Comparison of ENCODE assay signal across 13 mouse cellular contexts in the genomic region with DNA sequence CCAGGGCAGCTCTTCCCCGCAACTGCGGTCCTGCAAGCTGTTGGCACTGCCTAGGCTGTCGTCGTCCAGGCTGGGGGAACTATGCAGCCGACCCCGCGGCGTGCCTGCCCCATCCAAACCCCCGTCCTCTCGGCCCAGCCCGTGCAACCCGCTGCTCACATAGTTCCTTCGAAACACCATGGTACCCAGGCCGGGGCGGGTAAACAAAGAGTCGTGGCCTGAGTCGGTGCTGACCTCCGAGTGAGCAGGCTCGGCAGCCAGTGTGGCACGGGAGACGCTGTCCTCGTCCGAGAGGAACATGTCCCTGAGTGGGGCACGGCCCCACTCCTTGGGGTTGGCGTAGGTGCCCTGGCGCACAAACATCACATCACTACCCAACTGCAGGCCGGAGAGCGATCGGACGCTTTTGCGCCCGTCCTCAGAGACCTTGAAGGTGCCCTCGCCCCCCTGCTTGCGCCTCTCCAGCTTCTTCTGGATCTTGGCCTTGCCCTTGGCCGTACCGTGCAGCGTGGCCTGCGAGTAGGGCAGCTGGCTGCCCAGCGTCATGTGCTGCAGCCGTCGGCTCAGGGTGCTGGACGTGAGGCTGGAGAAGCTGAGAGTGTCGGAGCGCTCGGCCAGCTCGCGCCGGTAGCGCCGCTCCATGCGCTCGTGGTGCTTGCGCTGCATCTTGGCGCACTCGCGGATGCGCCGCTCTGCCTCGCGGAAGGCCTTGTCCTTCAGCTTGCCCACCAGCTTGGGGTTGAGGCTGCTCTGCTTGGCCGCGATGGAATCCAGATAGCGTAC. TPM values are rescaled to one million over a fixed set of nuclear protein-coding genes. Genes with fewer than 3 reads are reported as not detected.
A peak's percentile ranks its signal among the peaks of the same experiment; 100 is the strongest.
DNase-seq lines count a peak whose midpoint lies in the region; ATAC-seq and TF ChIP-seq lines count a peak whose summit lies in the region.
"Had no signal": no experiment of that assay in that cellular context is flagged by ENCODE, and none has a peak within 500 bp of the region (broad histone marks: within the 10 kb centered on the region; RNA-seq: fewer than 3 reads in every experiment).

No protein-coding gene starts in this region.

- in situ Hi-C loops in ES-E14 (cut with MboI; ENCODE audit: low sequenced_read_pairs in 2 of 2, unreplicated experiment in 2 of 2): no loop called here

- no peak for DNase-seq in heart, embryonic 10.5 days (ENCODE audit: low spot score)
- DNase-seq in heart, adult 2 months: no peak
- DNase-seq in ES-E14 (ENCODE audit: low read depth, low spot score): no peak
- no peak for DNase-seq in forebrain, embryonic 14.5 days (ENCODE audit: low spot score)
- peak; percentile 92 for DNase-seq in midbrain, embryonic 11.5 days (ENCODE audit: low spot score, missing footprints)
- no peak for DNase-seq in thymus, postnatal 14 days
- no peak for DNase-seq in layer of hippocampus, adult 9-10 months (ENCODE audit: low spot score)
- DNase-seq: cerebellum, adult 9-11 months; kidney, postnatal 14 days had no signal

- 0 out of 2 replicates have a peak overlapping the region, but pooled peaks have one; percentile 5 for H3K4me2 ChIP-seq in forebrain, embryonic 14.5 days (ENCODE audit: low read length)
- peak overlapping the region; percentile 6 for H3K4me2 ChIP-seq in midbrain, embryonic 11.5 days

- no peak overlapping the region for H3K9ac ChIP-seq in heart, adult 2 months (ENCODE audit: low read depth, low read length)
- peak overlapping the region; percentile 27; the same call in 1 of the 2 replicates for H3K9ac ChIP-seq in ES-E14 (ENCODE audit: insufficient read depth, low read depth, low read length, poor library complexity, severe bottlenecking)
- no peak overlapping the region for H3K9ac ChIP-seq in forebrain, embryonic 14.5 days (ENCODE audit: low read length)
- no peak overlapping the region for H3K9ac ChIP-seq in midbrain, embryonic 11.5 days (ENCODE audit: low read length)

- H3K4me3 ChIP-seq in heart, embryonic 10.5 days: peak overlapping the region; percentile 40
- H3K4me3 ChIP-seq in heart, adult 2 months: no peak overlapping the region
- peak overlapping the region; percentile 49 to 56 for H3K4me3 ChIP-seq in ES-E14 (ENCODE audit: insufficient read depth in 1 of 2, low read depth in 1 of 2, low read length in 2 of 2, poor library complexity in 1 of 2, severe bottlenecking in 1 of 2)
- peak overlapping the region; percentile 8; the same call in 1 of the 2 replicates for H3K4me3 ChIP-seq in forebrain, embryonic 14.5 days (ENCODE audit: low read depth, low read length)
- 0 out of 2 replicates have a peak overlapping the region, but pooled peaks have one; percentile 10 for H3K4me3 ChIP-seq in midbrain, embryonic 11.5 days (ENCODE audit: low read depth, low read length)

- H3K36me3 ChIP-seq in heart, embryonic 10.5 days: no peaks in the 10 kb centered on the region
- no peaks in the 10 kb centered on the region for H3K36me3 ChIP-seq in heart, adult 2 months (ENCODE audit: control insufficient read depth, insufficient read depth, low read length)
- H3K36me3 ChIP-seq in ES-E14 (ENCODE audit: control insufficient read depth, insufficient read depth, low read length, poor library complexity, severe bottlenecking): no peaks in the 10 kb centered on the region
- H3K36me3 ChIP-seq in forebrain, embryonic 14.5 days (ENCODE audit: control insufficient read depth, insufficient read depth, low read length): no peaks in the 10 kb centered on the region
- H3K36me3 ChIP-seq in midbrain, embryonic 11.5 days (ENCODE audit: control insufficient read depth, insufficient read depth, low read length): no peaks in the 10 kb centered on the region

- no peaks in the 10 kb centered on the region for H3K9me3 ChIP-seq in heart, embryonic 10.5 days
- no peaks in the 10 kb centered on the region for H3K9me3 ChIP-seq in ES-E14 (ENCODE audit: control insufficient read depth, insufficient read depth, low read depth, low read length)
- no peaks in the 10 kb centered on the region for H3K9me3 ChIP-seq in forebrain, embryonic 14.5 days (replicated peaks; ENCODE audit: control insufficient read depth, low read length)
- H3K9me3 ChIP-seq in midbrain, embryonic 11.5 days (ENCODE audit: control insufficient read depth, low read length): no peaks in the 10 kb centered on the region

- H3K79me2 ChIP-seq in heart, adult 2 months (replicated peaks; ENCODE audit: control insufficient read depth, insufficient read depth, low read length): no peaks in the 10 kb centered on the region

- H3K27me3 ChIP-seq in heart, embryonic 10.5 days (ENCODE audit: insufficient read depth, poor library complexity, severe bottlenecking): peaks cover 100% of the 10 kb centered on the region
- peaks cover 20% of the 10 kb centered on the region for H3K27me3 ChIP-seq in heart, adult 2 months (ENCODE audit: control insufficient read depth, insufficient read depth, low read length)
- peaks cover 88% of the 10 kb centered on the region for H3K27me3 ChIP-seq in forebrain, embryonic 14.5 days (replicated peaks; ENCODE audit: control insufficient read depth, insufficient read depth, low read length)
- H3K27me3 ChIP-seq in midbrain, embryonic 11.5 days (ENCODE audit: control insufficient read depth, insufficient read depth, low read length): peaks cover 81% of the 10 kb centered on the region

- no peak for TF ChIP-seq POLR2A in heart, adult 2 months (IDR thresholded peaks at IDR 0.05; ENCODE audit: insufficient read depth, low read depth, low read length)

- WGBS in heart, embryonic 10.5 days: 4% methylated on average over 63 of the region's 63 CpGs
- 11% methylated on average over 63 of the region's 63 CpGs for WGBS in heart, adult 2 months
- WGBS in forebrain, embryonic 14.5 days: 5% methylated on average over 63 of the region's 63 CpGs
- WGBS in midbrain, embryonic 11.5 days: 4% methylated on average over 63 of the region's 63 CpGs

- no peak overlapping the region for H3K27ac ChIP-seq in heart, embryonic 10.5 days
- H3K27ac ChIP-seq in heart, adult 2 months: no peak overlapping the region
- no peak overlapping the region for H3K27ac ChIP-seq in ES-E14 (ENCODE audit: insufficient read depth, low read depth, low read length, poor library complexity, severe bottlenecking)
- H3K27ac ChIP-seq in forebrain, embryonic 14.5 days (ENCODE audit: low read depth, low read length): no peak overlapping the region
- H3K27ac ChIP-seq in midbrain, embryonic 11.5 days (ENCODE audit: low read depth, low read length): no peak overlapping the region

- ATAC-seq in forebrain, embryonic 14.5 days: no peak
- no peak for ATAC-seq in midbrain, embryonic 11.5 days (ENCODE audit: low FRiP score)
- ATAC-seq in megakaryocyte progenitor cell, adult 5-6 weeks (replicated peaks; ENCODE audit: poor library complexity): no peak
- ATAC-seq: CD4-positive, CD25-positive, alpha-beta regulatory T cell, adult 4 months had no signal

- no peak for TF ChIP-seq CTCF in heart, adult 2 months (IDR thresholded peaks at IDR 0.05)

- H3K4me1 ChIP-seq in heart, embryonic 10.5 days: peaks cover 40% of the 10 kb centered on the region
- no peaks in the 10 kb centered on the region; the same call in 1 of the 2 replicates for H3K4me1 ChIP-seq in heart, adult 2 months (ENCODE audit: control insufficient read depth, insufficient read depth, low read length)
- peaks cover 2 to 6% of the 10 kb centered on the region in 2 experiments; a peak in 1 of 4 replicates for H3K4me1 ChIP-seq in ES-E14 (ENCODE audit: control insufficient read depth in 2 of 2, insufficient read depth in 2 of 2, low read length in 2 of 2, poor library complexity in 1 of 2)
- no peaks in the 10 kb centered on the region for H3K4me1 ChIP-seq in forebrain, embryonic 14.5 days (ENCODE audit: control insufficient read depth, insufficient read depth, low read length)
- peaks cover 13% of the 10 kb centered on the region for H3K4me1 ChIP-seq in midbrain, embryonic 11.5 days (ENCODE audit: control insufficient read depth, insufficient read depth, low read length)

- TF ChIP-seq EP300 in heart, adult 2 months (IDR thresholded peaks at IDR 0.05; ENCODE audit: insufficient read depth, low read depth, low read length): no peak

- intact Hi-C loops in heart, adult 2 months (cut with DNase I): no loop called here

RNA-seq across cellular contexts. Expression of a gene that starts 3.4 kb away (rescaled TPM):
- 0.26 and 0.34 TPM in 2 replicates for polyA plus RNA-seq in heart, embryonic 10.5 days (2016; fragmentation: Nextera tagmentation; extraction: Ambion mirVana)
- total RNA-seq in heart, adult 2 months (2021): under 1 TPM in 1 of 2 experiments, not detected in 1; 0.07 TPM
- 0.10 and 0.18 TPM in 2 replicates for polyA plus RNA-seq in heart, adult 2 months (2012; rRNA removed)
- total RNA-seq in ES-E14 (2012; rRNA removed): 0.11 TPM in 1 of 2 replicates, not detected in the other
- not detected in 2 replicates for polyA plus RNA-seq in forebrain, embryonic 14.5 days (2014; fragmentation: Nextera tagmentation; extraction: Ambion mirVana)
- polyA plus RNA-seq in midbrain, embryonic 11.5 days (2014; fragmentation: Nextera tagmentation; extraction: Ambion mirVana): 0.08 TPM in 1 of 2 replicates, not detected in the other
- total RNA-seq in megakaryocyte progenitor cell, adult 5-6 weeks (2015): not detected in 2 replicates
- total RNA-seq in megakaryocyte progenitor cell, adult 5-6 weeks (2017): not detected in 2 replicates
- polyA plus RNA-seq: CD4-positive, CD25-positive, alpha-beta regulatory T cell, adult 4 months; limb, embryonic 14.5 days had no signal

RNA-seq across cellular contexts. Expression of a gene that starts 11.5 kb away (rescaled TPM):
- polyA plus RNA-seq in heart, embryonic 10.5 days (2016; fragmentation: Nextera tagmentation; extraction: Ambion mirVana): not detected in 2 replicates
- not detected for total RNA-seq in heart, adult 2 months (2021)
- not detected in 2 replicates for polyA plus RNA-seq in heart, adult 2 months (2012; rRNA removed)
- 0.18 and 0.21 TPM in 2 replicates for total RNA-seq in ES-E14 (2012; rRNA removed)
- not detected in 2 replicates for polyA plus RNA-seq in forebrain, embryonic 14.5 days (2014; fragmentation: Nextera tagmentation; extraction: Ambion mirVana)
- not detected in 2 replicates for polyA plus RNA-seq in midbrain, embryonic 11.5 days (2014; fragmentation: Nextera tagmentation; extraction: Ambion mirVana)
- total RNA-seq in megakaryocyte progenitor cell, adult 5-6 weeks (2015): not detected in 2 replicates
- not detected in 2 replicates for total RNA-seq in megakaryocyte progenitor cell, adult 5-6 weeks (2017)
- total RNA-seq: gastrocnemius, adult 8-10 months had no signal
- polyA plus RNA-seq: CD4-positive, CD25-positive, alpha-beta regulatory T cell, adult 4 months had no signal

RNA-seq across cellular contexts. Expression of a gene that starts 16.1 kb away (rescaled TPM):
- 0.05 TPM in 1 of 2 replicates, not detected in the other for polyA plus RNA-seq in heart, embryonic 10.5 days (2016; fragmentation: Nextera tagmentation; extraction: Ambion mirVana)
- not detected for total RNA-seq in heart, adult 2 months (2021)
- not detected in 2 replicates for polyA plus RNA-seq in heart, adult 2 months (2012; rRNA removed)
- not detected in 2 replicates for total RNA-seq in ES-E14 (2012; rRNA removed)
- polyA plus RNA-seq in forebrain, embryonic 14.5 days (2014; fragmentation: Nextera tagmentation; extraction: Ambion mirVana): 0.06 and 0.09 TPM in 2 replicates
- 0.18 and 0.34 TPM in 2 replicates for polyA plus RNA-seq in midbrain, embryonic 11.5 days (2014; fragmentation: Nextera tagmentation; extraction: Ambion mirVana)
- total RNA-seq in megakaryocyte progenitor cell, adult 5-6 weeks (2015): not detected in 2 replicates
- not detected in 2 replicates for total RNA-seq in megakaryocyte progenitor cell, adult 5-6 weeks (2017)
- total RNA-seq: gastrocnemius, adult 8-10 months had no signal
- polyA plus RNA-seq: CD4-positive, CD25-positive, alpha-beta regulatory T cell, adult 4 months; limb, embryonic 14.5 days had no signal

RNA-seq across cellular contexts. Expression of a gene that starts 21.0 kb away (rescaled TPM):
- polyA plus RNA-seq in heart, embryonic 10.5 days (2016; fragmentation: Nextera tagmentation; extraction: Ambion mirVana): 0.64 and 1.3 TPM in 2 replicates
- total RNA-seq in heart, adult 2 months (2021): 1 to 10 TPM; 1.6 to 1.8 TPM
- 1.9 and 2.0 TPM in 2 replicates for polyA plus RNA-seq in heart, adult 2 months (2012; rRNA removed)
- 2.1 and 3.7 TPM in 2 replicates for total RNA-seq in ES-E14 (2012; rRNA removed)
- polyA plus RNA-seq in forebrain, embryonic 14.5 days (2014; fragmentation: Nextera tagmentation; extraction: Ambion mirVana): 0.24 and 0.40 TPM in 2 replicates
- polyA plus RNA-seq in midbrain, embryonic 11.5 days (2014; fragmentation: Nextera tagmentation; extraction: Ambion mirVana): 0.23 and 0.28 TPM in 2 replicates
- 0.30 and 0.71 TPM in 2 replicates for total RNA-seq in megakaryocyte progenitor cell, adult 5-6 weeks (2015)
- total RNA-seq in megakaryocyte progenitor cell, adult 5-6 weeks (2017): 0.87 and 2.2 TPM in 2 replicates

RNA-seq across cellular contexts. Expression of a gene that starts 41.6 kb away (rescaled TPM):
- polyA plus RNA-seq in heart, embryonic 10.5 days (2016; fragmentation: Nextera tagmentation; extraction: Ambion mirVana): 14.3 and 16.5 TPM in 2 replicates
- 1 to 10 TPM; 7.1 to 8.8 TPM for total RNA-seq in heart, adult 2 months (2021)
- 8.4 and 8.7 TPM in 2 replicates for polyA plus RNA-seq in heart, adult 2 months (2012; rRNA removed)
- 12.1 and 21.0 TPM in 2 replicates for total RNA-seq in ES-E14 (2012; rRNA removed)
- polyA plus RNA-seq in forebrain, embryonic 14.5 days (2014; fragmentation: Nextera tagmentation; extraction: Ambion mirVana): 17.2 and 20.0 TPM in 2 replicates
- 11.2 and 12.7 TPM in 2 replicates for polyA plus RNA-seq in midbrain, embryonic 11.5 days (2014; fragmentation: Nextera tagmentation; extraction: Ambion mirVana)
- 9.1 and 9.8 TPM in 2 replicates for total RNA-seq in megakaryocyte progenitor cell, adult 5-6 weeks (2015)
- 14.2 and 19.1 TPM in 2 replicates for total RNA-seq in megakaryocyte progenitor cell, adult 5-6 weeks (2017)
